Mouse (Mus musculus) lung, embryonic 14.5 days (tissue): ENCODE measurements around the gene Ptgds. TPM values are rescaled to one million over a fixed set of nuclear protein-coding genes. Genes with fewer than 3 reads are reported as not detected.

Experiments used
- ATAC-seq: fragments of 200-750 bp; cut with Nextera tagmentation; 2 replicates; pipeline ENCODE4 v1.8.0; 2017; ENCODE audit warnings: mild to moderate bottlenecking, moderate TSS enrichment, moderate library complexity; ENCODE audit not compliant: insufficient read depth
- DNase-seq: peaks from one replicate; pipeline ENCODE4 v3.0.0-alpha.2; 2015
- H3K27ac ChIP-seq: fragments of 300-500 bp; sonication (generic); 2 replicates; pipeline ENCODE4 v1.5.1; 2014; ENCODE audit warnings: low read depth, mild to moderate bottlenecking, moderate library complexity
- H3K27me3 ChIP-seq: fragments of 300-500 bp; sonication (generic); 2 replicates; pipeline ENCODE4 v1.6.1; 2014; ENCODE audit warnings: low read length, control low read depth; ENCODE audit not compliant: insufficient read depth
- H3K36me3 ChIP-seq: fragments of 300-500 bp; sonication (generic); 2 replicates; pipeline ENCODE4 v1.6.1; 2014; ENCODE audit warnings: control low read depth; ENCODE audit not compliant: insufficient read depth
- H3K4me1 ChIP-seq: fragments of 300-500 bp; sonication (generic); 2 replicates; pipeline ENCODE4 v1.6.1; 2014; ENCODE audit warnings: antibody characterized with exemption, control low read depth; ENCODE audit not compliant: insufficient read depth
- H3K4me2 ChIP-seq: fragments of 300-500 bp; sonication (generic); 2 replicates; pipeline ENCODE4 v1.6.1; 2014; ENCODE audit warnings: mild to moderate bottlenecking
- H3K4me3 ChIP-seq: fragments of 300-500 bp; sonication (generic); 2 replicates; pipeline ENCODE4 v1.5.1; 2014; ENCODE audit warnings: low read depth, low read length
- H3K9ac ChIP-seq: fragments of 300-500 bp; sonication (generic); 2 replicates; pipeline ENCODE4 v1.6.1; 2014
- H3K9me3 ChIP-seq: fragments of 300-500 bp; sonication (generic); 2 replicates; pipeline ENCODE4 v1.6.1; 2016; ENCODE audit warnings: low read depth, low read length, control low read depth
- CTCF ChIP-seq: IDR thresholded peaks from 2 replicates; pipeline ENCODE4 v1.5.1; 2016; ENCODE audit warnings: antibody characterized with exemption, low read depth
- WGBS: fragments of 180-500 bp; shearing (Covaris S2); extraction: QIAGEN DNeasy Blood & Tissue Kit; methylation state at CpG from one replicate; pipeline ENCODE4 v1.1.7; 2014; 5-methylcytosine and 5-hydroxymethylcytosine counted together
- polyA plus RNA-seq: library from polyadenylated mRNA; unstranded; fragments of >200 nt; fragmentation: Nextera tagmentation; extraction: Ambion mirVana; gene quantifications from 2 replicates; pipeline ENCODE4 v1.2.1, GENCODE M21; 2014

The Ptgds gene
- polyA plus RNA-seq, 1 experiment from 2014 or later, result 3.4 TPM

DNA sequence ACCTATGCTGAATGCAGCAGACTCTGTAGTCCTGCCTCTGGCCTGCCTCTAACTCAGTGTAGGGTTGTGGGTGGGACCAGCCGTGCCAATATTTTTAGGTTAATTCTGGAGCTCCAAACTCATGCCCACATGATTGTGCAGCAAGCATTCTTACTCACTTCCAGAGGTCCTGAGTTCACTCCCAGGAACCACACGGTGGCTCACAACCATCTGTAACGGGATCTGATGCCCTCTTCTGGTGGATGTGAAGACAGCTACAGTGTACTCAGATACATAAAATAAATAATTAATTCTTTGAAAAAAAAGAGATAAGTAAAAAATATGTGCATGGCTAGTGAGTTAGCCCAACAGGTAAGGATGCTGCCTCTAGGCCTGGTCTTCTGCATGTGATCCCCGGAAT, 26.6 kb upstream of the Ptgds start:
- Histone ChIP-seq H3K27ac (no peak overlapping the region), H3K4me3 (no peak overlapping the region), H3K4me1 (0 out of 2 replicates have a peak, but pooled peaks cover 3% of the 10 kb centered on the region), H3K36me3 (no peaks in the 10 kb centered on the region), H3K9me3 (no peaks in the 10 kb centered on the region), H3K27me3 (no peaks in the 10 kb centered on the region), H3K4me2 (no peak overlapping the region), H3K9ac (no peak overlapping the region)
- DNase-seq, result peak; percentile 41
- no peak for ATAC-seq
- peak; percentile 55 for TF ChIP-seq CTCF
- WGBS, result 44% methylated on average over 4 of the region's 4 CpGs

DNA sequence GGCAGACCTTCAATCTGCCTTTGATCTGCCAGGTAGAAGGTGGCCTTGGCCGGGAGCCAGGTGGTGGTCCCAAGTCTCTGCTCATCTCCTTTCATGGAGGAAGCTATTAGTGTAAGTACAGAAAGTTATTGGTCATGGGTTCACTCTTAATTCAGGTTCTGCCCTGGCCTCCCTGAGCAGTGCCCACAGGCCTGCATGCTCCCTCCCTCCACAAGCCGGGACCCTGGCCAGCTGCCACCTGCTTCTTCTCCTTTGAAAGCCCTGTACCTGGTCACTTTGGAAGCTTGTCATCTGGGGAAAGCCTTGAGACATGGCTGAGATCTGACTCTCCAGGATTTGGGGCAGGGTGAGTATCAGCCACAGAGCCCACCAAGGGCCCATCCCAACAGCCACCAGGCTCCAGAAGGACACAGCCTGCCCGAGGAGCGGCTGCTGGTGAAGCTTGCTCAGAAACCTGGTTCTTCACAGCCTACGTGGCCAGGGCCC, 23.7 kb upstream of the Ptgds start, which contains the start of gene Lcn12:
TSS of gene Lcn12 (minus strand) at position 436 of the 486 bp plus-strand sequence.
- WGBS, result 76% methylated on average over 5 of the region's 5 CpGs
- H3K27me3 ChIP-seq, result no peaks in the 10 kb centered on the region
- no peak for ATAC-seq
- no peaks in the 10 kb centered on the region for H3K4me1 ChIP-seq
- no peak within 1 kb of the TSS for H3K27ac ChIP-seq
- H3K9me3 ChIP-seq, result no peaks in the 10 kb centered on the region
- no peak for TF ChIP-seq CTCF
- no peak within 1 kb of the TSS for H3K9ac ChIP-seq
- H3K4me2 ChIP-seq, result no peak within 1 kb of the TSS
- H3K36me3 ChIP-seq, result no peaks in the 10 kb centered on the region
- DNase-seq, result no peak
- H3K4me3 ChIP-seq, result no peak within 1 kb of the TSS

GRCm38 (mm10) chr2:25492988-25493387, 23.1 kb upstream of the Ptgds start:
- TF ChIP-seq CTCF, result no peak
- WGBS, result 72% methylated on average over 5 of the region's 5 CpGs

DNA sequence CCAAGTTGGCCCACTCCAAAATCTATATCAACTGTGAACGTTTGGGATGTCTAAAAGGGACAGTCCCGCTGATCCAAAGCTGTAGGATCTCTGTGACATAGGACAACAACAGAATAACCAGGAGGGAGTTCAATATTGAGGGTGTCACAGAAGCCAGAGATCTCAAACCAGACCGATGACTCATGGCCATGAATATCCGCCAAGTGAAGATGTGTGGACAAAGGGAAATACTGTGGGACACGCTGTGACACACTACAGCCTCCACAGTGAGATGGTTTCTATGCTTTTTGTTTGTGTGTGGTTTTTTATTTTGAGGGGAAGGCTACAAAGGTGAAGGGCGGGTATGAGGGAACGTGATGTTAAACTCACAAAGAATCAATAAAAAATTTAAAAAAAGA, 18.8 kb upstream of the Ptgds start:
- ATAC-seq, result no peak

More at GRCm38 (mm10) chr2:25492988-25493387, 23.1 kb upstream of the Ptgds start:
- H3K27me3 ChIP-seq, result no peaks in the 10 kb centered on the region
- H3K4me1 ChIP-seq, result no peaks in the 10 kb centered on the region
- ATAC-seq, result no peak
- H3K4me3 ChIP-seq, result no peak overlapping the region
- H3K36me3 ChIP-seq, result no peaks in the 10 kb centered on the region
- no peak overlapping the region for H3K27ac ChIP-seq
- no peak overlapping the region for H3K4me2 ChIP-seq
- H3K9me3 ChIP-seq, result no peaks in the 10 kb centered on the region
- no peak for DNase-seq
- no peak overlapping the region for H3K9ac ChIP-seq

GRCm38 (mm10) chr2:25487965-25488670, 18.3 kb upstream of the Ptgds start:
- no peak for DNase-seq
- no peak for ATAC-seq
- 74% methylated on average over 6 of the region's 6 CpGs for WGBS

More for the DNA sequence above, 18.8 kb upstream of the Ptgds start:
- H3K9me3 ChIP-seq, result no peaks in the 10 kb centered on the region
- no peak overlapping the region for H3K9ac ChIP-seq
- H3K4me3 ChIP-seq, result no peak overlapping the region
- DNase-seq, result no peak
- H3K4me2 ChIP-seq, result no peak overlapping the region
- WGBS, result 72% methylated on average over 7 of the region's 7 CpGs
- no peaks in the 10 kb centered on the region for H3K4me1 ChIP-seq
- H3K27me3 ChIP-seq, result no peaks in the 10 kb centered on the region
- H3K27ac ChIP-seq, result no peak overlapping the region
- no peak for TF ChIP-seq CTCF
- no peaks in the 10 kb centered on the region for H3K36me3 ChIP-seq

GRCm38 (mm10) chr2:25484901-25485647, 15.2 kb upstream of the Ptgds start:
- ATAC-seq, result no peak
- no peak overlapping the region for H3K9ac ChIP-seq
- no peak for DNase-seq
- H3K4me2 ChIP-seq, result no peak overlapping the region
- TF ChIP-seq CTCF, result no peak
- H3K4me3 ChIP-seq, result no peak overlapping the region
- no peaks in the 10 kb centered on the region for H3K36me3 ChIP-seq
- H3K27ac ChIP-seq, result no peak overlapping the region
- WGBS, result 61% methylated on average over 11 of the region's 11 CpGs
- no peaks in the 10 kb centered on the region for H3K27me3 ChIP-seq
- no peaks in the 10 kb centered on the region for H3K4me1 ChIP-seq
- H3K9me3 ChIP-seq, result no peaks in the 10 kb centered on the region

More at GRCm38 (mm10) chr2:25487965-25488670, 18.3 kb upstream of the Ptgds start:
- TF ChIP-seq CTCF, result no peak
- H3K27ac ChIP-seq, result no peak overlapping the region
- H3K4me1 ChIP-seq, result no peaks in the 10 kb centered on the region
- H3K9me3 ChIP-seq, result no peaks in the 10 kb centered on the region
- H3K4me2 ChIP-seq, result no peak overlapping the region
- H3K27me3 ChIP-seq, result no peaks in the 10 kb centered on the region
- no peaks in the 10 kb centered on the region for H3K36me3 ChIP-seq
- H3K9ac ChIP-seq, result no peak overlapping the region
- H3K4me3 ChIP-seq, result no peak overlapping the region

GRCm38 (mm10) chr2:25482969-25483368, 13.1 kb upstream of the Ptgds start:
- peak; percentile 42 for TF ChIP-seq CTCF
- H3K4me2 ChIP-seq, result no peak overlapping the region
- no peak overlapping the region for H3K9ac ChIP-seq
- H3K4me3 ChIP-seq, result no peak overlapping the region
- H3K4me1 ChIP-seq, result no peaks in the 10 kb centered on the region
- WGBS, result 22% methylated on average over 7 of the region's 7 CpGs
- ATAC-seq, result no peak
- H3K9me3 ChIP-seq, result no peaks in the 10 kb centered on the region
- no peaks in the 10 kb centered on the region for H3K27me3 ChIP-seq
- no peaks in the 10 kb centered on the region for H3K36me3 ChIP-seq
- no peak overlapping the region for H3K27ac ChIP-seq
- peak; percentile 67 for DNase-seq
